Mouse (Mus musculus): ENCODE measurements around the gene Il2rb. TPM values are rescaled to one million over a fixed set of nuclear protein-coding genes. Genes with fewer than 3 reads are reported as not detected.

The Il2rb gene
- 0.04 and 0.11 TPM in 2 replicates for polyA plus RNA-seq (2021; fragmentation: Nextera tagmentation)
- long read RNA-seq, experiment 1: 0 reads
- long read RNA-seq, experiment 2: 0 reads

DNA sequence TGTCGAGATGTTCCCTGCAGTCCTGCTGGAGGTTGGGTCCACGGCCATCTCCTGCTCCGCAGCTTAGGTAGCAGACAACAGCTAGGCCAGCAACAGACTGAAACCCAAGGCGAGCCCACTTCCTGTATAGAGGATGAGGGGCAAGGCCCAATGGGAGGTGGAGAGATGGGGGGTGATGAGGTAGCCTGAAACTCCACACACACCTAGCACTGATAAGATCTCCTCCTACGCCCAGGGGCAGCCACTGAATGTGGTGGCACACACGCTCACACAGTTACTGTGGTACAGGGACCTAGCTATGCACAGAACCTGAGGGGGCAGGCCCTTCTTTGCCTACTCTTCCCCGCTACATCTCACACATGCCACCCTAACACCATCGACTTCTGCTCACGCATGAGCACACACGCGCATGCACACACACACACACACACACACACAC is at the start of gene Il2rb:
Gene Il2rb, minus strand, starts transcription at position 304 of the 439 bp plus-strand sequence.

GRCm38 (mm10) chr15:78544561-78545001 is 49.5 kb upstream of the Il2rb start, which contains the start of gene Sstr3:
Sstr3 (minus strand) TSS chr15:78544685.

GRCm38 (mm10) chr15:78530671-78531450 is 35.8 kb upstream of the Il2rb start, which contains the start of gene C1qtnf6:
C1qtnf6 (minus strand) TSS chr15:78531416.

GRCm38 (mm10) chr15:78468379-78468937 is 26.6 kb downstream of the Il2rb start, which contains the start of gene Tmprss6:
Tmprss6 (minus strand) TSS chr15:78468634.

Other genes with a start within 250 kb of the Il2rb start
- gene Csf2rb2, start 189.6 kb downstream of the Il2rb start, polyA plus RNA-seq (2021; fragmentation: Nextera tagmentation): 0.72 and 0.95 TPM in 2 replicates
- 0.46 and 0.55 TPM in 2 replicates for gene Csf2rb, start 169.5 kb downstream of the Il2rb start, polyA plus RNA-seq (2021; fragmentation: Nextera tagmentation)
- not detected in 2 replicates for gene Tex33, start 99.4 kb downstream of the Il2rb start, polyA plus RNA-seq (2021; fragmentation: Nextera tagmentation)
- gene Tst, start 89.4 kb downstream of the Il2rb start, polyA plus RNA-seq (2021; fragmentation: Nextera tagmentation): 107 and 112 TPM in 2 replicates
- gene Mpst, start 88.9 kb downstream of the Il2rb start, polyA plus RNA-seq (2021; fragmentation: Nextera tagmentation): 3.4 and 5.7 TPM in 2 replicates
- gene Kctd17, start 66.7 kb downstream of the Il2rb start, polyA plus RNA-seq (2021; fragmentation: Nextera tagmentation): 23.6 and 26.1 TPM in 2 replicates
- 0.67 and 0.83 TPM in 2 replicates for gene Tmprss6, start 26.6 kb downstream of the Il2rb start, polyA plus RNA-seq (2021; fragmentation: Nextera tagmentation)
- 0.24 and 0.38 TPM in 2 replicates for gene C1qtnf6, start 36.1 kb upstream of the Il2rb start, polyA plus RNA-seq (2021; fragmentation: Nextera tagmentation)
- 5.2 and 5.3 TPM in 2 replicates for gene Sstr3, start 49.4 kb upstream of the Il2rb start, polyA plus RNA-seq (2021; fragmentation: Nextera tagmentation)
- 9.5 and 12.2 TPM in 2 replicates for gene Rac2, start 77.5 kb upstream of the Il2rb start, polyA plus RNA-seq (2021; fragmentation: Nextera tagmentation)
- 4.9 and 6.6 TPM in 2 replicates for gene Cyth4, start 101.8 kb upstream of the Il2rb start, polyA plus RNA-seq (2021; fragmentation: Nextera tagmentation)
- 11.8 and 14.8 TPM in 2 replicates for gene Elfn2, start 223.5 kb upstream of the Il2rb start, polyA plus RNA-seq (2021; fragmentation: Nextera tagmentation)